Mouse (Mus musculus) heart, adult 10 weeks (tissue): ENCODE data around the gene Prr27. TPM values are rescaled to one million over a fixed set of nuclear protein-coding genes. Genes with fewer than 3 reads are reported as not detected.

Source experiments
- polyA plus RNA-seq: library from polyadenylated mRNA; stranded (reverse); fragments of 350-450 nt; fragmentation: Illumina TruSeq; extraction: RNeasy Lipid Tissue Mini Kit (QIAGEN cat#74804); gene quantifications from one replicate; pipeline ENCODE4 v1.2.3, GENCODE M21; 2014; ENCODE audit warnings: low read depth, low replicate concordance

Prr27 gene
- not detected for polyA plus RNA-seq

GRCm38 (mm10) chr5:87825386-87825785, at the start of gene Prr27:
Gene Prr27 (plus strand): TSS chr5:87825686.

GRCm38 (mm10) chr5:87807782-87808181, 17.7 kb upstream of the Prr27 start, which contains the start of gene Csn1s2b:
Gene Csn1s2b (plus strand): TSS chr5:87808082.

GRCm38 (mm10) chr5:87884729-87885128, 59.2 kb downstream of the Prr27 start, which contains the start of gene Odam:
Gene Odam (plus strand): TSS chr5:87885029.

Other genes with a start within 250 kb of the Prr27 start
- not detected for gene Sult1e1, start 234.1 kb upstream of the Prr27 start, polyA plus RNA-seq
- gene Csn1s1, start 159.5 kb upstream of the Prr27 start, polyA plus RNA-seq = not detected
- not detected for gene Csn2, start 126.1 kb upstream of the Prr27 start, polyA plus RNA-seq
- gene Csn1s2a, start 51.1 kb upstream of the Prr27 start, polyA plus RNA-seq = not detected
- gene Csn1s2b, start 17.6 kb upstream of the Prr27 start, polyA plus RNA-seq = not detected
- gene Odam, start 59.3 kb downstream of the Prr27 start, polyA plus RNA-seq = not detected
- not detected for gene Csn3, start 99.9 kb downstream of the Prr27 start, polyA plus RNA-seq
- not detected for gene 2310003L06Rik, start 143.8 kb downstream of the Prr27 start, polyA plus RNA-seq
- not detected for gene Gm28434, start 143.8 kb downstream of the Prr27 start, polyA plus RNA-seq
- gene Cabs1, start 153.8 kb downstream of the Prr27 start, polyA plus RNA-seq = not detected
- gene Smr3a, start 176.9 kb downstream of the Prr27 start, polyA plus RNA-seq = not detected